Mouse (Mus musculus) midbrain, embryonic 16.5 days (tissue): Measurements from ENCODE around the gene Sephs1. TPM values are rescaled to one million over a fixed set of nuclear protein-coding genes. Genes with fewer than 3 reads are reported as not detected.

ENCODE experiments used
- ATAC-seq: fragments of 200-750 bp; cut with Nextera tagmentation; 2 replicates; pipeline ENCODE4 v1.8.0; 2017; ENCODE audit warnings: moderate TSS enrichment
- H3K27ac ChIP-seq: fragments of 300-500 bp; sonication (generic); 2 replicates; pipeline ENCODE4 v1.5.1; 2014; ENCODE audit warnings: mild to moderate bottlenecking, low read length, mixed read lengths
- H3K27me3 ChIP-seq: fragments of 300-500 bp; sonication (generic); 2 replicates; pipeline ENCODE4 v1.6.1; 2014; ENCODE audit warnings: low read depth, low read length, mixed read lengths; ENCODE audit not compliant: control insufficient read depth, insufficient read depth
- H3K36me3 ChIP-seq: fragments of 300-500 bp; sonication (generic); 2 replicates; pipeline ENCODE4 v1.6.1; 2014; ENCODE audit warnings: mild to moderate bottlenecking, low read length, moderate library complexity, mixed read lengths; ENCODE audit not compliant: control insufficient read depth, insufficient read depth
- H3K4me1 ChIP-seq: fragments of 300-500 bp; sonication (generic); 2 replicates; pipeline ENCODE4 v1.6.1; 2014; ENCODE audit warnings: mild to moderate bottlenecking, low read length, mixed read lengths; ENCODE audit not compliant: control insufficient read depth, insufficient read depth
- H3K4me2 ChIP-seq: fragments of 300-500 bp; sonication (generic); 2 replicates; pipeline ENCODE4 v1.6.1; 2014; ENCODE audit warnings: mild to moderate bottlenecking, low read length, mixed read lengths
- H3K4me3 ChIP-seq: fragments of 300-500 bp; sonication (generic); 2 replicates; pipeline ENCODE4 v1.5.1; 2014; ENCODE audit warnings: low read depth, mild to moderate bottlenecking, low read length, moderate library complexity, mixed read lengths
- H3K9ac ChIP-seq: fragments of 300-500 bp; sonication (generic); 2 replicates; pipeline ENCODE4 v1.6.1; 2014; ENCODE audit warnings: low read depth, low read length, mixed read lengths
- H3K9me3 ChIP-seq: fragments of 300-500 bp; sonication (generic); replicated peaks from 2 replicates; pipeline ENCODE4 v1.6.1; 2014; ENCODE audit warnings: mild to moderate bottlenecking, low read length, mixed read lengths; ENCODE audit not compliant: control insufficient read depth, poor library complexity, severe bottlenecking
- WGBS: fragments of 180-500 bp; shearing (Covaris S2); extraction: QIAGEN DNeasy Blood & Tissue Kit; methylation state at CpG from one replicate; pipeline ENCODE4 v1.1.7; 2014; 5-methylcytosine and 5-hydroxymethylcytosine counted together
- polyA plus RNA-seq: library from polyadenylated mRNA; unstranded; fragments of >200 nt; fragmentation: Nextera tagmentation; extraction: Ambion mirVana; gene quantifications from 2 replicates; pipeline ENCODE4 v1.2.1, GENCODE M21; 2015

Gene Sephs1
- polyA plus RNA-seq, 1 experiment from 2014 or later: 52.7 TPM

- Histone ChIP-seq H3K4me1 (peaks cover 2% of the 10 kb centered on the region; the same call in 1 of the 2 replicates), H3K9ac (no peak overlapping the region), H3K27me3 (no peaks in the 10 kb centered on the region), H3K27ac (no peak overlapping the region), H3K4me3 (no peak overlapping the region), H3K9me3 (no peaks in the 10 kb centered on the region; the same call in 1 of the 2 replicates), H3K4me2 (no peak overlapping the region), H3K36me3 (no peaks in the 10 kb centered on the region)
- no peak for ATAC-seq
- WGBS: 74% methylated on average over 6 of the region's 6 CpGs
Measured at GRCm38 (mm10) chr2:4916037-4916436, 34.7 kb downstream of the Sephs1 start.

GRCm38 (mm10) chr2:4917326-4918021 lies 36.1 kb downstream of the Sephs1 start:
- Histone ChIP-seq H3K4me3 (no peak overlapping the region), H3K4me1 (peaks cover 2% of the 10 kb centered on the region; the same call in 1 of the 2 replicates), H3K9me3 (no peaks in the 10 kb centered on the region), H3K36me3 (no peaks in the 10 kb centered on the region), H3K27ac (no peak overlapping the region), H3K4me2 (peak overlapping the region; percentile 23; the same call in 1 of the 2 replicates), H3K9ac (no peak overlapping the region), H3K27me3 (no peaks in the 10 kb centered on the region)
- no peak for ATAC-seq
- WGBS: 25% methylated on average over 8 of the region's 8 CpGs

GRCm38 (mm10) chr2:4918860-4919739 lies 37.7 kb downstream of the Sephs1 start, which contains the start of gene Phyh:
TSS of gene Phyh (plus strand) at chr2:4919019.
- peak; percentile 92 for ATAC-seq
- Histone ChIP-seq H3K27ac (peak within 1 kb of the TSS; percentile 82), H3K9me3 (no peaks in the 10 kb centered on the region), H3K4me1 (peaks cover 2% of the 10 kb centered on the region; the same call in 1 of the 2 replicates), H3K9ac (peak within 1 kb of the TSS; percentile 87), H3K27me3 (no peaks in the 10 kb centered on the region), H3K36me3 (no peaks in the 10 kb centered on the region), H3K4me3 (peak within 1 kb of the TSS; percentile 57), H3K4me2 (peak within 1 kb of the TSS; percentile 78)
- WGBS: 8% methylated on average over 35 of the region's 35 CpGs

DNA sequence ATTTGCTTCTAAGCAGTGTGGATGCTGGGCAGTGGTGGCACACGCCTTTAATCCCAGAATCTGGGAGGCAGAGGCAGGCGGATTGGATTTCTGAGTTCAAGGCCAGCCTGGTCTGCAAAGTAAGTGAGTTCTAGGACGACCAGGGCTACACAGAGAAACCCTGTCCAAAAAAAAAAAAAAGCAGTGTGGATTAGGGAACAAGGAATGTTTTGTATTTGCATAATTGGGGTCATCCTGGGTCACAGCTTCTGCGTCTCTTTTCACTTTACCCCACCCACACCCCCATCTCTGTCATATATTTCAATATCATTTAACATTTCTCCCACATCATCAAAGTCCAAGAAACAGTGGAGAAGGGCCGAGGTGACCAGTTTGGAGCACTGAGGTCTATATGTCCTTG lies 39.7 kb downstream of the Sephs1 start:
- ATAC-seq: no peak
- Histone ChIP-seq H3K9ac (no peak overlapping the region), H3K9me3 (no peaks in the 10 kb centered on the region), H3K36me3 (no peaks in the 10 kb centered on the region), H3K4me2 (no peak overlapping the region), H3K4me1 (peaks cover 2% of the 10 kb centered on the region; the same call in 1 of the 2 replicates), H3K27me3 (no peaks in the 10 kb centered on the region), H3K27ac (no peak overlapping the region), H3K4me3 (no peak overlapping the region)
- 67% methylated on average over 5 of the region's 5 CpGs for WGBS

DNA sequence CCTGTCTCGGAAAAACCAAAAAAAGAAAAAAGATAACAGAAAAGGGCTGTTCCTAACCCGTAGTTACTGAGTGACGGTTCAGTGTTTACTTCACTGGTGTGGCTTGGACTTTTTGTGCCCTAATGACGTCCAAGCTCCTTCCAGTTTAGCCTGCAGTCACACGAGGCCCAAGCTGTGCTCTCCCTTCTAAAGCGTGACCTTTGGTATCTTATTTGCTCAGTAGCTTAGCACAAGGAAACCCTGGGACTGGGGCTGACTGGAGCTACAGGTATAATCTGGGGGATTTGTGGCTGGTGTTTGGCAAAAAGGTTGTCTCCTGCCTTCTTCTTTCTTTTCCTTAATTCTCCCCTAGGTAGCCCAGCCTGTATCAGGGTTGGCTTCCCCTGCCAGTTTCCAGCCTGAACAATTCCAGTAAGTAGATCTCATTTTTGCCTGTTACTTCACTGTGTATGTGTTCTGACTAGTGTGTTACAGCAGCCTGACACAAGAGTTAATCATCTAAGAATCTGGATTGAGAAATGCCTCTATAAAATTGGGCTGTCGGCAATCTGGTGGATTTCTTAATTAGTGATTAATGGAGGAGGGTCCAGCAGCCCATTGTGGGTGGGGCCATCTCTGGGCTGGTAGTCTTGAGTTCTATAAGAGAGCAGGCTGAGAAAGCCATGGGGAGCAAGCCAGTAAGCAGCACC lies 41.3 kb downstream of the Sephs1 start:
- no peak overlapping the region for H3K9ac ChIP-seq
- 68% methylated on average over 7 of the region's 7 CpGs for WGBS
- H3K27me3 ChIP-seq: no peaks in the 10 kb centered on the region
- H3K4me1 ChIP-seq: peaks cover 2% of the 10 kb centered on the region; the same call in 1 of the 2 replicates
- no peak for ATAC-seq
- no peak overlapping the region for H3K27ac ChIP-seq
- no peaks in the 10 kb centered on the region for H3K36me3 ChIP-seq
- no peaks in the 10 kb centered on the region for H3K9me3 ChIP-seq
- H3K4me3 ChIP-seq: no peak overlapping the region
- no peak overlapping the region for H3K4me2 ChIP-seq

DNA sequence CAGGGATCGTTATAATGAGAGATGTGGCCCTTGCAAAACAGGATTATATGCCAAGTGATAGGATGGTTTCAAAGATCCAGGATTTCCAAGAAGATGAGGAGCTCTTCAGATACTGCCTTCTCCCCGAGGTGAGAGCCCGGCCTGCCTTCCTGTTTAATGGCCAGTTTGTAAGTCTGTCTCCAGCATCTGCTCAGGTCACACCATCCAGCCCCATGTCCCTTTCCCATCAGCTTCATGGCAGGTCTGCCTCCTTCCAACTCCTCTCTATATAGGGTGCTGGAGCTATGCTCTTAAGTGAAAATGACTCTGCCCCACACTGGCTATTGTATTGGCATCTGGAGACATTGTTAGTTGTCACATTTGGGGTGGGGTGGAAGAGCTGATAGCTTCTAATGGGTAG lies 46.0 kb downstream of the Sephs1 start:
- Histone ChIP-seq H3K9me3 (no peaks in the 10 kb centered on the region), H3K36me3 (no peaks in the 10 kb centered on the region), H3K4me2 (no peak overlapping the region), H3K4me1 (no peaks in the 10 kb centered on the region), H3K4me3 (no peak overlapping the region), H3K27ac (no peak overlapping the region), H3K27me3 (no peaks in the 10 kb centered on the region), H3K9ac (no peak overlapping the region)
- ATAC-seq: no peak
- WGBS: 89% methylated on average over 3 of the region's 3 CpGs

- no peak overlapping the region for H3K9ac ChIP-seq
- H3K4me3 ChIP-seq: no peak overlapping the region
- ATAC-seq: no peak
- no peak overlapping the region for H3K27ac ChIP-seq
- 86% methylated on average over 2 of the region's 2 CpGs for WGBS
- no peaks in the 10 kb centered on the region for H3K4me1 ChIP-seq
- H3K9me3 ChIP-seq: no peaks in the 10 kb centered on the region
- H3K4me2 ChIP-seq: no peak overlapping the region
- peaks cover 2% of the 10 kb centered on the region; the same call in 1 of the 2 replicates for H3K36me3 ChIP-seq
- no peaks in the 10 kb centered on the region for H3K27me3 ChIP-seq
Measured at GRCm38 (mm10) chr2:4929230-4929629, 47.9 kb downstream of the Sephs1 start.

GRCm38 (mm10) chr2:4934516-4934915 lies 53.2 kb downstream of the Sephs1 start:
- no peak for ATAC-seq
- H3K9ac ChIP-seq: no peak overlapping the region

More at GRCm38 (mm10) chr2:4934516-4934915, 53.2 kb downstream of the Sephs1 start:
- Histone ChIP-seq H3K27ac (no peak overlapping the region), H3K4me3 (no peak overlapping the region), H3K9me3 (no peaks in the 10 kb centered on the region), H3K4me1 (no peaks in the 10 kb centered on the region), H3K4me2 (no peak overlapping the region), H3K27me3 (no peaks in the 10 kb centered on the region), H3K36me3 (peaks cover 22% of the 10 kb centered on the region)
- 97% methylated on average over 9 of the region's 9 CpGs for WGBS
